In genomic region chr4:145774241-145774761, GRCm38 (mm10) we compare ENCODE assay signal across 7 mouse cellular contexts.
DNase-seq lines count a peak whose midpoint lies in the region; ATAC-seq and TF ChIP-seq lines count a peak whose summit lies in the region.
"Not testable (repeated sequence)": the region's sequence is repeated elsewhere in the genome, so short reads cannot be mapped to it uniquely, and the experiment has no call there.

No protein-coding gene starts in this region.

- not testable (repeated sequence) for H3K4me1 ChIP-seq in forebrain, postnatal 0 days (ENCODE audit: insufficient read depth); liver, embryonic 12.5 days; midbrain, embryonic 16.5 days (ENCODE audit: control insufficient read depth, insufficient read depth, low read length)

- intact Hi-C loops in heart, postnatal 25 days (cut with DNase I) = not testable (repeated sequence)

- ATAC-seq in forebrain, postnatal 0 days = peak; percentile 80
- ATAC-seq in liver, embryonic 12.5 days = peak; percentile 97
- peak; percentile 93 for ATAC-seq in midbrain, embryonic 16.5 days

- H3K4me2 ChIP-seq in forebrain, postnatal 0 days (ENCODE audit: low read depth) = peak overlapping the region; percentile 23; the same call in 1 of the 2 replicates
- H3K4me2 ChIP-seq in liver, embryonic 12.5 days = peak overlapping the region; percentile 63
- peak overlapping the region; percentile 49 for H3K4me2 ChIP-seq in midbrain, embryonic 16.5 days (ENCODE audit: low read length)

- TF ChIP-seq CTCF in forebrain, postnatal 0 days (IDR thresholded peaks at IDR 0.05; ENCODE audit: low read depth) = 0 out of 2 replicates have a peak, but pooled peaks have one; percentile 20

- H3K36me3 ChIP-seq in forebrain, postnatal 0 days (ENCODE audit: insufficient read depth); liver, embryonic 12.5 days; midbrain, embryonic 16.5 days (ENCODE audit: control insufficient read depth, insufficient read depth, low read length): not testable (repeated sequence)

- H3K9ac ChIP-seq in forebrain, postnatal 0 days; liver, embryonic 12.5 days: not testable (repeated sequence)
- H3K9ac ChIP-seq in midbrain, embryonic 16.5 days (ENCODE audit: low read depth, low read length) = peak overlapping the region; percentile 52; the same call in 1 of the 2 replicates

- 3% methylated on average over 41 of the region's 49 CpGs for WGBS in forebrain, postnatal 0 days
- 5% methylated on average over 40 of the region's 49 CpGs for whole genome bisulfite sequencing in liver, embryonic 12.5 days (ENCODE audit: insufficient replicate concordance)
- 2% methylated on average over 43 of the region's 49 CpGs for WGBS in midbrain, embryonic 16.5 days

- 0 out of 2 replicates have a peak overlapping the region, but pooled peaks have one; percentile 5 for H3K4me3 ChIP-seq in forebrain, postnatal 0 days (ENCODE audit: low read depth, low read length)
- peak overlapping the region; percentile 39 for H3K4me3 ChIP-seq in liver, embryonic 12.5 days
- peak overlapping the region; percentile 30 for H3K4me3 ChIP-seq in midbrain, embryonic 16.5 days (ENCODE audit: low read depth, low read length)

- DNase-seq in cerebellum, adult 8-10 months = peak; percentile 10
- peak; percentile 0 for DNase-seq in forebrain, postnatal 0 days
- peak; percentile 14 for DNase-seq in heart, postnatal 25 days (ENCODE audit: low spot score)
- DNase-seq in kidney, postnatal 10 days = peak; percentile 48
- peak; percentile 18 to 68 for DNase-seq in spleen, postnatal 4 days (ENCODE audit: low spot score in 2 of 2)

- H3K9me3 ChIP-seq in forebrain, postnatal 0 days (ENCODE audit: low read length); liver, embryonic 12.5 days (replicated peaks); midbrain, embryonic 16.5 days (replicated peaks; ENCODE audit: control insufficient read depth, low read length, poor library complexity, severe bottlenecking): not testable (repeated sequence)

- not testable (repeated sequence) for H3K27ac ChIP-seq in forebrain, postnatal 0 days (ENCODE audit: low read depth, low read length); liver, embryonic 12.5 days; midbrain, embryonic 16.5 days (ENCODE audit: low read length)

- not testable (repeated sequence) for H3K27me3 ChIP-seq in forebrain, postnatal 0 days (ENCODE audit: insufficient read depth, low read length); liver, embryonic 12.5 days (replicated peaks); midbrain, embryonic 16.5 days (ENCODE audit: control insufficient read depth, insufficient read depth, low read depth, low read length)
